Mouse (Mus musculus): ENCODE data around the gene Depdc7. TPM values are rescaled to one million over a fixed set of nuclear protein-coding genes. Genes with fewer than 3 reads are reported as not detected.

Gene Depdc7
- polyA plus RNA-seq, 1 experiment: 9.2 TPM

- H3ac ChIP-seq (ENCODE audit: control insufficient read depth, insufficient read length, low read depth): no peak overlapping the region
- H3K79me3 ChIP-seq (ENCODE audit: low read depth): no peaks in the 10 kb centered on the region
- no peak for TF ChIP-seq MAX (IDR thresholded peaks at IDR 0.05)
- TF ChIP-seq MYOG (IDR thresholded peaks at IDR 0.05; ENCODE audit: control insufficient read depth, extremely low read depth, insufficient read length): no peak
- TF ChIP-seq USF1 (IDR thresholded peaks at IDR 0.05; ENCODE audit: low read depth): no peak
- no peak for TF ChIP-seq FOSL1 (IDR thresholded peaks at IDR 0.05; ENCODE audit: insufficient read depth, low read length, poor library complexity, severe bottlenecking)
- no peak for TF ChIP-seq CEBPB (IDR thresholded peaks at IDR 0.05; ENCODE audit: low read depth)
- TF ChIP-seq CTCF (IDR thresholded peaks at IDR 0.05; ENCODE audit: control insufficient read depth, insufficient read depth, insufficient read length): no peak
- TF ChIP-seq MYOD1 (IDR thresholded peaks at IDR 0.05; ENCODE audit: control insufficient read depth, insufficient read length, low read depth): no peak
- no peak overlapping the region for H3K4me3 ChIP-seq (ENCODE audit: insufficient read depth, poor library complexity, severe bottlenecking)
- no peaks in the 10 kb centered on the region for H3K79me2 ChIP-seq (ENCODE audit: control insufficient read depth, insufficient read depth)
- H3K27me3 ChIP-seq (ENCODE audit: control insufficient read depth, insufficient read depth, insufficient read length): no peaks in the 10 kb centered on the region
- no peaks in the 10 kb centered on the region for H3K36me3 ChIP-seq (ENCODE audit: control insufficient read depth, insufficient read depth)
Observed at GRCm38 (mm10) chr2:104714254-104714691, 28.4 kb downstream of the Depdc7 start.

DNA sequence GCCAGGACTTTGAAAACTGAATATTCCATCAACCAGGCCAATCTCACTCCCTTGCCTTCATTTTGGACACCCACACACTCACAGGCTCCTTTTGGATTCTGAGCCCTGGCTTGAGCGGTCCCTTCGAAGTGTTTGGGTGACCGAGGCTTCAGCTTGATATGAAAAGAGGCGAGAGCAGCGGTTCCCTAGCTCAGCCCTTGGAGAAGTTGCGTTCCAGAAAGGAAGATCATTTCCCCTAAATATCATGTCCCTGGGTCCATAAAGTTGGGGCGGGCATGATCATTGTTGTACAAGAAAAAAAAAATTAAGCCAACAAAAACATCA, 30.2 kb downstream of the Depdc7 start:
- no peak for TF ChIP-seq MYOD1 (IDR thresholded peaks at IDR 0.05; ENCODE audit: control insufficient read depth, insufficient read length, low read depth)
- TF ChIP-seq USF1 (IDR thresholded peaks at IDR 0.05; ENCODE audit: low read depth): no peak
- TF ChIP-seq MYOG (IDR thresholded peaks at IDR 0.05; ENCODE audit: control insufficient read depth, extremely low read depth, insufficient read length): no peak
- no peak for TF ChIP-seq FOSL1 (IDR thresholded peaks at IDR 0.05; ENCODE audit: insufficient read depth, low read length, poor library complexity, severe bottlenecking)
- no peak for TF ChIP-seq CTCF (IDR thresholded peaks at IDR 0.05; ENCODE audit: control insufficient read depth, insufficient read depth, insufficient read length)
- no peak for TF ChIP-seq CEBPB (IDR thresholded peaks at IDR 0.05; ENCODE audit: low read depth)
- no peak for TF ChIP-seq MAX (IDR thresholded peaks at IDR 0.05)

GRCm38 (mm10) chr2:104711585-104712485, 30.8 kb downstream of the Depdc7 start, which contains the start of gene Tcp11l1:
Tcp11l1 (minus strand) TSS chr2:104712169.
- H3K4me3 ChIP-seq (ENCODE audit: insufficient read depth, poor library complexity, severe bottlenecking): peak within 1 kb of the TSS; percentile 64
- H3ac ChIP-seq (ENCODE audit: control insufficient read depth, insufficient read length, low read depth): peak within 1 kb of the TSS; percentile 66
- TF ChIP-seq MYOD1 (IDR thresholded peaks at IDR 0.05; ENCODE audit: control insufficient read depth, insufficient read length, low read depth) (no peak), MYOG (IDR thresholded peaks at IDR 0.05; ENCODE audit: control insufficient read depth, extremely low read depth, insufficient read length) (no peak), USF1 (IDR thresholded peaks at IDR 0.05; ENCODE audit: low read depth) (no peak)
- no peaks in the 10 kb centered on the region for H3K79me3 ChIP-seq (ENCODE audit: low read depth)
- no peaks in the 10 kb centered on the region for H3K36me3 ChIP-seq (ENCODE audit: control insufficient read depth, insufficient read depth)
- no peaks in the 10 kb centered on the region for H3K27me3 ChIP-seq (ENCODE audit: control insufficient read depth, insufficient read depth, insufficient read length)
- no peaks in the 10 kb centered on the region for H3K79me2 ChIP-seq (ENCODE audit: control insufficient read depth, insufficient read depth)

More for the DNA sequence above, 30.2 kb downstream of the Depdc7 start:
- H3K79me3 ChIP-seq (ENCODE audit: low read depth): no peaks in the 10 kb centered on the region
- no peaks in the 10 kb centered on the region for H3K79me2 ChIP-seq (ENCODE audit: control insufficient read depth, insufficient read depth)
- H3K4me3 ChIP-seq (ENCODE audit: insufficient read depth, poor library complexity, severe bottlenecking): peak overlapping the region; percentile 64
- no peaks in the 10 kb centered on the region for H3K36me3 ChIP-seq (ENCODE audit: control insufficient read depth, insufficient read depth)
- no peaks in the 10 kb centered on the region for H3K27me3 ChIP-seq (ENCODE audit: control insufficient read depth, insufficient read depth, insufficient read length)
- H3ac ChIP-seq (ENCODE audit: control insufficient read depth, insufficient read length, low read depth): peak overlapping the region; percentile 66

DNA sequence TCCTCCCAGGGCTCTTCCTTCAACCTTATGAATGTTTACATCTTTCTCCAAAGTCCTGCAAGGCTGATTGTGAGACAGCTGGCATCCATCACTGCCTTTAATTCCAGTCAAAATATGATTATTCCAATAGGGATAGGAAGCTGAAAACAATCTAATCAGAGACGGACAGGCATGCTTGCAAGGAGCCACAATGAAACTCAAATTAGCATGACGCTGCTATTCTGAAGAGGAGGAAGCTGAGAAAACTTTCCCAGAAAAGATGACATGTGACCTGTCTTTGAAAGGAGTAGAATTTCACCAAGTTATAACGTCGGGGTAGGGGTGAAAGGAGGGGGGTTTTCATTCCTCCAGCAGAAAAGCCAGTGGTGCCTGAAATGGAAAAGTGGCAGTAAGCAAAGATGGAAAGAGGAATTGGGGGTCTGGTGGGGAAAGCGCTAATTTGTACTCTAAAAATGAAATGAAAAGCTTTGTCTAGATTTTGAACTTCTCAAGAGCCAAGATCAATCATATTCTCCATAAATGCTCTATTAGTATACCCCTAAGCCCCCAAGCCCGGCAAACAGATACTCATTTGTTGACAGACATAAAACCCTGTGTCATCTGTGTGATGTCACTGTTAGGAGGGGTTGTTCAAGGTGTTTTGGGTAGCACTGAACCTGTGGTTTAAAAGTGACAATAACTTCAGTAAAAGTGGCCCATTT, 31.9 kb downstream of the Depdc7 start:
- no peak overlapping the region for H3K4me3 ChIP-seq (ENCODE audit: insufficient read depth, poor library complexity, severe bottlenecking)
- H3K36me3 ChIP-seq (ENCODE audit: control insufficient read depth, insufficient read depth): no peaks in the 10 kb centered on the region
- no peaks in the 10 kb centered on the region for H3K79me3 ChIP-seq (ENCODE audit: low read depth)
- no peak overlapping the region for H3ac ChIP-seq (ENCODE audit: control insufficient read depth, insufficient read length, low read depth)
- no peak for TF ChIP-seq MYOG (IDR thresholded peaks at IDR 0.05; ENCODE audit: control insufficient read depth, extremely low read depth, insufficient read length)
- TF ChIP-seq MYOD1 (IDR thresholded peaks at IDR 0.05; ENCODE audit: control insufficient read depth, insufficient read length, low read depth): no peak
- no peak for TF ChIP-seq MAX (IDR thresholded peaks at IDR 0.05)
- TF ChIP-seq USF1 (IDR thresholded peaks at IDR 0.05; ENCODE audit: low read depth): no peak
- H3K79me2 ChIP-seq (ENCODE audit: control insufficient read depth, insufficient read depth): no peaks in the 10 kb centered on the region
- no peaks in the 10 kb centered on the region for H3K27me3 ChIP-seq (ENCODE audit: control insufficient read depth, insufficient read depth, insufficient read length)

GRCm38 (mm10) chr2:104709786-104710337, 32.8 kb downstream of the Depdc7 start:
- Histone ChIP-seq H3ac (ENCODE audit: control insufficient read depth, insufficient read length, low read depth) (no peak overlapping the region), H3K4me3 (ENCODE audit: insufficient read depth, poor library complexity, severe bottlenecking) (no peak overlapping the region), H3K36me3 (ENCODE audit: control insufficient read depth, insufficient read depth) (peaks cover 4% of the 10 kb centered on the region), H3K79me3 (ENCODE audit: low read depth) (no peaks in the 10 kb centered on the region), H3K27me3 (ENCODE audit: control insufficient read depth, insufficient read depth, insufficient read length) (no peaks in the 10 kb centered on the region), H3K79me2 (ENCODE audit: control insufficient read depth, insufficient read depth) (no peaks in the 10 kb centered on the region)
- TF ChIP-seq FOSL1 (IDR thresholded peaks at IDR 0.05; ENCODE audit: insufficient read depth, low read length, poor library complexity, severe bottlenecking): no peak
- no peak for TF ChIP-seq MAX (IDR thresholded peaks at IDR 0.05)
- TF ChIP-seq CTCF (IDR thresholded peaks at IDR 0.05; ENCODE audit: control insufficient read depth, insufficient read depth, insufficient read length): no peak
- no peak for TF ChIP-seq MYOG (IDR thresholded peaks at IDR 0.05; ENCODE audit: control insufficient read depth, extremely low read depth, insufficient read length)
- TF ChIP-seq CEBPB (IDR thresholded peaks at IDR 0.05; ENCODE audit: low read depth): no peak
- no peak for TF ChIP-seq MYOD1 (IDR thresholded peaks at IDR 0.05; ENCODE audit: control insufficient read depth, insufficient read length, low read depth)
- TF ChIP-seq USF1 (IDR thresholded peaks at IDR 0.05; ENCODE audit: low read depth): no peak
